ENCODE assay signal across 20 mouse cellular contexts in genomic region chr3:34974371-34974770, GRCm38 (mm10).
DNase-seq lines count a peak whose midpoint lies in the region; ATAC-seq and TF ChIP-seq lines count a peak whose summit lies in the region.
"Had no signal": no experiment of that assay in that cellular context is flagged by ENCODE, and none has a peak within 500 bp of the region (broad histone marks: within the 10 kb centered on the region; RNA-seq: fewer than 3 reads in every experiment).

No protein-coding gene starts in this region.

- DNase-seq in cerebellum, postnatal 10 days = peak; percentile 33 to 38
- no peak for DNase-seq in cerebellum, adult 18-20 months
- DNase-seq in hindbrain, postnatal 0 days (ENCODE audit: low spot score) = peak; percentile 59
- DNase-seq in Muller cell, postnatal 12 days (ENCODE audit: inconsistent ontology term) = peak; percentile 64
- no peak for DNase-seq in heart, postnatal 10 days
- DNase-seq: adrenal gland, postnatal 10 days; B cell, adult 2 months; cerebellum, adult 2 months; gastrocnemius, postnatal 14 days; heart, adult 2 months; kidney, adult 18-20 months had no signal

- WGBS in forebrain, embryonic 15.5 days = 43% methylated on average over 7 of the region's 7 CpGs
- WGBS in forebrain, embryonic 12.5 days = 79% methylated on average over 7 of the region's 7 CpGs
- WGBS in hindbrain, postnatal 0 days = 22% methylated on average over 7 of the region's 7 CpGs
- WGBS in hindbrain, embryonic 12.5 days = 64% methylated on average over 7 of the region's 7 CpGs

- H3K9ac ChIP-seq in forebrain, embryonic 15.5 days (replicated peaks) = no peak overlapping the region
- no peak overlapping the region for H3K9ac ChIP-seq in forebrain, embryonic 12.5 days
- no peak overlapping the region for H3K9ac ChIP-seq in hindbrain, postnatal 0 days (replicated peaks; ENCODE audit: low read length)
- no peak overlapping the region for H3K9ac ChIP-seq in hindbrain, embryonic 12.5 days
- H3K9ac ChIP-seq: embryonic facial prominence, embryonic 13.5 days; heart, embryonic 15.5 days; intestine, embryonic 15.5 days had no signal

- no peak overlapping the region for H3K4me3 ChIP-seq in forebrain, embryonic 15.5 days
- H3K4me3 ChIP-seq in forebrain, embryonic 12.5 days (replicated peaks) = no peak overlapping the region
- H3K4me3 ChIP-seq in hindbrain, postnatal 0 days (ENCODE audit: low read length) = no peak overlapping the region
- H3K4me3 ChIP-seq in hindbrain, embryonic 12.5 days = no peak overlapping the region
- H3K4me3 ChIP-seq: embryonic facial prominence, embryonic 13.5 days; heart, adult 2 months; heart, embryonic 15.5 days; intestine, embryonic 15.5 days had no signal

- H3K4me1 ChIP-seq in forebrain, embryonic 15.5 days = 0 out of 2 replicates have a peak, but pooled peaks cover 5% of the 10 kb centered on the region
- no peaks in the 10 kb centered on the region for H3K4me1 ChIP-seq in forebrain, embryonic 12.5 days
- H3K4me1 ChIP-seq in hindbrain, postnatal 0 days (ENCODE audit: insufficient read depth, low read length) = no peaks in the 10 kb centered on the region
- no peaks in the 10 kb centered on the region for H3K4me1 ChIP-seq in hindbrain, embryonic 12.5 days
- H3K4me1 ChIP-seq: embryonic facial prominence, embryonic 13.5 days; heart, embryonic 15.5 days; intestine, embryonic 15.5 days had no signal

- H3K27me3 ChIP-seq in forebrain, embryonic 15.5 days = no peaks in the 10 kb centered on the region
- no peaks in the 10 kb centered on the region for H3K27me3 ChIP-seq in forebrain, embryonic 12.5 days
- no peaks in the 10 kb centered on the region for H3K27me3 ChIP-seq in hindbrain, postnatal 0 days (ENCODE audit: insufficient read depth, low read length)
- no peaks in the 10 kb centered on the region for H3K27me3 ChIP-seq in hindbrain, embryonic 12.5 days
- H3K27me3 ChIP-seq: embryonic facial prominence, embryonic 13.5 days; heart, embryonic 15.5 days; intestine, embryonic 15.5 days had no signal

- H3K4me2 ChIP-seq in forebrain, embryonic 15.5 days (replicated peaks) = no peak overlapping the region
- H3K4me2 ChIP-seq in forebrain, embryonic 12.5 days = no peak overlapping the region
- H3K4me2 ChIP-seq in hindbrain, postnatal 0 days (ENCODE audit: low read depth, low read length) = no peak overlapping the region
- no peak overlapping the region for H3K4me2 ChIP-seq in hindbrain, embryonic 12.5 days (replicated peaks)
- H3K4me2 ChIP-seq: embryonic facial prominence, embryonic 13.5 days; heart, embryonic 11.5 days; heart, embryonic 15.5 days; intestine, embryonic 15.5 days had no signal

- H3K9me3 ChIP-seq in forebrain, embryonic 15.5 days = no peaks in the 10 kb centered on the region
- H3K9me3 ChIP-seq in forebrain, embryonic 12.5 days = no peaks in the 10 kb centered on the region
- no peaks in the 10 kb centered on the region for H3K9me3 ChIP-seq in hindbrain, postnatal 0 days (ENCODE audit: low read length)
- no peaks in the 10 kb centered on the region for H3K9me3 ChIP-seq in hindbrain, embryonic 12.5 days (replicated peaks)
- H3K9me3 ChIP-seq: embryonic facial prominence, embryonic 13.5 days; heart, embryonic 15.5 days; intestine, embryonic 15.5 days had no signal

- peak; percentile 70 for ATAC-seq in forebrain, embryonic 15.5 days (replicated peaks)
- no peak for ATAC-seq in forebrain, embryonic 12.5 days (ENCODE audit: low FRiP score)
- ATAC-seq in hindbrain, postnatal 0 days = peak; percentile 76
- no peak for ATAC-seq in hindbrain, embryonic 12.5 days (ENCODE audit: low FRiP score)
- ATAC-seq: CD4-positive, CD25-positive, alpha-beta regulatory T cell, adult 4 months; intestine, embryonic 15.5 days had no signal

- TF ChIP-seq CTCF in hindbrain, postnatal 0 days (IDR thresholded peaks at IDR 0.05; ENCODE audit: low read depth) = no peak

- intact Hi-C loops in heart, postnatal 10 days (cut with DNase I) = no loop called here

- no peaks in the 10 kb centered on the region for H3K36me3 ChIP-seq in forebrain, embryonic 15.5 days
- no peaks in the 10 kb centered on the region for H3K36me3 ChIP-seq in forebrain, embryonic 12.5 days (replicated peaks)
- H3K36me3 ChIP-seq in hindbrain, postnatal 0 days (ENCODE audit: insufficient read depth, low read length) = no peaks in the 10 kb centered on the region
- no peaks in the 10 kb centered on the region for H3K36me3 ChIP-seq in hindbrain, embryonic 12.5 days
- H3K36me3 ChIP-seq: embryonic facial prominence, embryonic 13.5 days; G1E; heart, embryonic 15.5 days; intestine, embryonic 15.5 days had no signal

- H3K27ac ChIP-seq in forebrain, embryonic 15.5 days (replicated peaks) = no peak overlapping the region
- no peak overlapping the region for H3K27ac ChIP-seq in forebrain, embryonic 12.5 days
- no peak overlapping the region for H3K27ac ChIP-seq in hindbrain, postnatal 0 days
- no peak overlapping the region for H3K27ac ChIP-seq in hindbrain, embryonic 12.5 days
- H3K27ac ChIP-seq: embryonic facial prominence, embryonic 13.5 days; heart, adult 2 months; heart, embryonic 15.5 days; intestine, embryonic 15.5 days had no signal

Comparison
In these comparisons a context has a peak if more than half of its experiments do, and no peak if none do; other contexts are left out.
1. DNase-seq: peak in cerebellum, postnatal 10 days (2 of 2), hindbrain, postnatal 0 days (single experiment) and Muller cell, postnatal 12 days (single experiment); none in cerebellum, adult 18-20 months (0 of 2) and heart, postnatal 10 days (0 of 2).
2. ATAC-seq: peak in forebrain, embryonic 15.5 days (single experiment) and hindbrain, postnatal 0 days (single experiment); none in forebrain, embryonic 12.5 days (single experiment) and hindbrain, embryonic 12.5 days (single experiment).